Mouse (Mus musculus): ENCODE data around the gene Ank3.

Ank3 gene

DNA sequence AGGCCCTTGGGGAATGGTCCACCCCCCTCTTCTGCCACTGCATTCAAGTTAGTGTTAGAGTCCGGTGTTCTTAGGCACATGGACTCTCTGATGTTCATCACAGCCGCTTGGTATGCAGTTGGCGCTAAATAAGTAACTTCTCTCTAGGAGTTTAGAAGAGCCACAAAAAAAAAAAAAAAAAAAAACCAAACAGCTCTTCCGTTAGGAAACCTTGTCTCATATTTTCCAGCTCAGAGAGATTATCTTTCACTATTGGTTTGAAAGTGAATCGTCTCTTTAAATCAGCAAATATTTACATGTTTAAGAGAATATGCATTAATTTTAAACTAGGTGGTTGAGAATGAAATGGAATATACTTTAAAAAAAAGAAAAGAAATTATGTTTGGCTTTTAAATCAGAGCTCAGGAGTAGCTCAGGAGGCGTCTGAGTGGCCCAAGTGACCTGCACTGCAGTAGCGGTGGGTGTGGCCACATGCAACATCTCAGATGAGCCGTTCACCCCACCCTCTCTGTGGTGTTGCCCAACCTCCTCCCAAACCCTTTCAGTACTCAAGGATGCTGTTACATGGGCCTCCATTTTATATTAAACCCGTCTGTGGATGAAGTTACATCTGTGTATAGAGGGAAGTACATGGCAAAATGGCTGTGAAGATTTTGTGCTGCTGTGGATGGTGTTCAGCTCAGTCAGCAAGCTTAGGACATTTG lies 138.0 kb downstream of the Ank3 start:
- Histone ChIP-seq H3K27me3 (ENCODE audit: insufficient read depth, low read length) (0 out of 2 replicates have a peak, but pooled peaks cover 5% of the 10 kb centered on the region), H3K36me3 (ENCODE audit: insufficient read depth, low read length) (no peaks in the 10 kb centered on the region), H3K9me3 (ENCODE audit: low read length) (no peaks in the 10 kb centered on the region), H3K4me1 (replicated peaks; ENCODE audit: low read depth, low read length) (peaks cover 36% of the 10 kb centered on the region), H3K4me3 (replicated peaks; ENCODE audit: low read length) (no peak overlapping the region)
- TF ChIP-seq NANOG (IDR thresholded peaks at IDR 0.05; ENCODE audit: borderline replicate concordance, low read length) (no peak), POU5F1 (IDR thresholded peaks at IDR 0.05; ENCODE audit: borderline replicate concordance, low read length) (no peak), CTCF (conservative IDR thresholded peaks at IDR 0.05; ENCODE audit: low read length) (no peak)

DNA sequence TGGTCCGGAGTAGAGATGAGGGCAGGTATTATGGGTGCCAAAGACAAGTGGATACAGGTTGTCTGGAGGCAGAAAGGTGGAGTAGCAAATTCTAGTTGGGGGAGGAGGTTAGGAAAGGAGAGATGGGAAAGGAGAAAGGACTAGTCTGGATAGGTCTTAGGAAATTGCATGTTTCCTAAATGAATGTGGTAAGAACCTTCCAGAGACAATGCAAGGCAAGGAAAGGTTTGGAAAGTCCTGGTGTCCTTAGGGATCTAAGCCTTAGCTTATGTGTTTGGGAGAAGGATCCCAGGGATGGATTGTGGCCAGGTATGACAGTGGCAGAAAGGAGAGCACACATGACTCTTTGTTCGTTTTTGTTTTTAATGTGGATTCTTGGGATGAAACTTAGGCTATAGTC lies 139.7 kb downstream of the Ank3 start:
- Histone ChIP-seq H3K9me3 (ENCODE audit: low read length) (no peaks in the 10 kb centered on the region), H3K4me3 (replicated peaks; ENCODE audit: low read length) (no peak overlapping the region), H3K27me3 (ENCODE audit: insufficient read depth, low read length) (0 out of 2 replicates have a peak, but pooled peaks cover 5% of the 10 kb centered on the region), H3K36me3 (ENCODE audit: insufficient read depth, low read length) (no peaks in the 10 kb centered on the region), H3K4me1 (replicated peaks; ENCODE audit: low read depth, low read length) (peaks cover 22% of the 10 kb centered on the region)
- no peak for TF ChIP-seq NANOG (IDR thresholded peaks at IDR 0.05; ENCODE audit: borderline replicate concordance, low read length)
- TF ChIP-seq CTCF (conservative IDR thresholded peaks at IDR 0.05; ENCODE audit: low read length) = no peak
- TF ChIP-seq POU5F1 (IDR thresholded peaks at IDR 0.05; ENCODE audit: borderline replicate concordance, low read length) = no peak

DNA sequence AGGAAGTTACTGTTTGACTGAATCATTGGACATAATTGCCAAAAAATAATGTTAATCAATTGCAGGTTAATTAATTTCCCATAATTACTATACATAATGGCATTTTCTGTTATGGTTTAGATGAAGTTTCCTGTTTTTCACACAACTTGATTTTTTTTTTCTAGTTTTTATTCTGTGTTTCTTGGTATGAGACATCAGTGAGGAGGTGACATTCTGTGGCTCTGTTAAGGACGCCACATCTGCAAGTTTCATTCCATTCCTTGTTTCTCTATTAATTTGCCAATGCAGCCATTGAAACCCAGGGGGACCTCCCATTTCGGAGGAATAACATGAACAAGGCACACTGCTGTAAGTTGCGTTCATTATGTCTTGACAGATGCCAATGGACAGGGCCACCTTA lies 143.9 kb downstream of the Ank3 start:
- no peaks in the 10 kb centered on the region for H3K9me3 ChIP-seq (ENCODE audit: low read length)
- TF ChIP-seq CTCF (conservative IDR thresholded peaks at IDR 0.05; ENCODE audit: low read length) (no peak), NANOG (IDR thresholded peaks at IDR 0.05; ENCODE audit: borderline replicate concordance, low read length) (no peak), POU5F1 (IDR thresholded peaks at IDR 0.05; ENCODE audit: borderline replicate concordance, low read length) (no peak)
- no peaks in the 10 kb centered on the region for H3K4me1 ChIP-seq (replicated peaks; ENCODE audit: low read depth, low read length)
- H3K27me3 ChIP-seq (ENCODE audit: insufficient read depth, low read length) = no peaks in the 10 kb centered on the region
- no peaks in the 10 kb centered on the region for H3K36me3 ChIP-seq (ENCODE audit: insufficient read depth, low read length)
- H3K4me3 ChIP-seq (replicated peaks; ENCODE audit: low read length) = no peak overlapping the region

DNA sequence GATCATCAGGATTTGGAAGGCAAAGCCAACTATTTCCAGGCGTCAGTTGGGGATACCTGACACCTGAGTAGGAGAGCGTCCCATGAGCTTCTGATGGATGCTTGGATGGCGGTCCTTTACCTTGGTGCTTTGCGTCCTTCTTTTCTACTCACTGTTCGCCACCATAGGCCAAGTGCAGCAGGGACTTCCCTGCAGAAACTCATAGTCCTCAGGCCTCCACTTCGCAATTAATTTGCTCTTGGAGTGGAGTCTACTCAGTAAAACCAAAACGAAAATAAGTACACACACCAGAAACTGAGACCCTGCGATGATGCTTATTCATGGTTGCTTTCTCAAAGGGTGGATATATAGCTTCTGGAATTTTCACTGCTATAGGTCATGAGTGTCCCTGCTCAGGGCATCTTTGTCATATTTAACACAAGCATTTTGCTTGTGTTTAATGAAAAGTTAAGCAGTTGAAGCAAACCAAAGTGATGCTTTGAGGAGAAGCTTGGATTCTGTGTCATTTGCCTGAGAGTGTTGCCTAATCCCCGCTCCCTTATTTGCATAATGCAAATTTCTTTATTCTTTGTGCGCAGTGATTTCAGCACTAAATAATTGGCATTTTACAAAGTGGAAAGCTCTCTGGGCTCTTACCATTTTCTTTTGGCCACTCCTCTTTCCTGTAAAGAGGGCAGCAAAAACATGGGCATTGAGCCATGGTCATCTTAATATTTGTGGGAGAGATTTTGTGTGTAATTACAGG lies 145.5 kb downstream of the Ank3 start:
- TF ChIP-seq NANOG (IDR thresholded peaks at IDR 0.05; ENCODE audit: borderline replicate concordance, low read length) (no peak), POU5F1 (IDR thresholded peaks at IDR 0.05; ENCODE audit: borderline replicate concordance, low read length) (no peak), CTCF (conservative IDR thresholded peaks at IDR 0.05; ENCODE audit: low read length) (no peak)
- H3K9me3 ChIP-seq (ENCODE audit: low read length) = no peaks in the 10 kb centered on the region
- H3K4me3 ChIP-seq (replicated peaks; ENCODE audit: low read length) = no peak overlapping the region
- H3K4me1 ChIP-seq (replicated peaks; ENCODE audit: low read depth, low read length) = no peaks in the 10 kb centered on the region
- H3K27me3 ChIP-seq (ENCODE audit: insufficient read depth, low read length) = no peaks in the 10 kb centered on the region
- H3K36me3 ChIP-seq (ENCODE audit: insufficient read depth, low read length) = no peaks in the 10 kb centered on the region

DNA sequence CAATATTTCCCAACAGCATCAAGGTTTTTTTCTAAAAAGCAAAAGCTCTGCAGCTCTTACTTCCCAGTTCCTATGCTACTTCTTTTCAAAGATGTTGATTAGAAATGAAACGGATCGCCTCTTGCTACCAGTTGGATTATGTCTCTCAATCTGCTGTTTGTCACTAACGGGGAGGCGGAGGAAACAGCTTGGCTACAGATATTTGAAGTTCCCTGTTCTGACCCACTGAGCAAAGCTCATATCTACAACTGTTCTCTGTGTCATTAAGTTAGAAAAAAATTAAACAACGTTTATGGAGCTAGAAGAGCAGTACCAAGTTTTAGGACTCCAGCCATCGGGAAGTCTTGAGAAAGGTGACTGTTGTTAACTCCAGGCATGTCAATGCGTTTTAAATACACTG lies 146.1 kb downstream of the Ank3 start:
- no peaks in the 10 kb centered on the region for H3K4me1 ChIP-seq (replicated peaks; ENCODE audit: low read depth, low read length)

DNA sequence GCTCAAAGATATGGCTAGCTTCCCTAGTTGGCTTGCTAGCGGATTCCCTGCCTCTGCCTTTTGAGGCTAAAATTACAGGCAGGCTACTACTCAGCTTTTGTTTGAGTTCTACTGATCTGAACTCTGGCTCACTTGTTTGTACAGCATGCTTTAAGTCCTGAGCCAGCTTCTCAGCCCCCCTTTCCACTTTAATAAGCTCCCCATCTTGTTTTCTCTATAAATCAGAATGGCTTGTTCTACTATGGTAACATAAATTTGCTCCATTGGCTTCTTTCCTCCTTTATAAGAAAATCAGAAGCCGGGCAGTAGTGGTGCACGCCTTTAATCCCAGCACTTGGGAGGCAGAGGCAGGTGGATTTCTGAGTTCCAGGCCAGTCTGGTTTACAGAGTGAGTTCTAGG lies 147.4 kb downstream of the Ank3 start:
- TF ChIP-seq CTCF (conservative IDR thresholded peaks at IDR 0.05; ENCODE audit: low read length) (no peak), NANOG (IDR thresholded peaks at IDR 0.05; ENCODE audit: borderline replicate concordance, low read length) (no peak), POU5F1 (IDR thresholded peaks at IDR 0.05; ENCODE audit: borderline replicate concordance, low read length) (no peak)
- no peaks in the 10 kb centered on the region for H3K27me3 ChIP-seq (ENCODE audit: insufficient read depth, low read length)
- H3K36me3 ChIP-seq (ENCODE audit: insufficient read depth, low read length) = no peaks in the 10 kb centered on the region
- no peaks in the 10 kb centered on the region for H3K4me1 ChIP-seq (replicated peaks; ENCODE audit: low read depth, low read length)
- no peaks in the 10 kb centered on the region for H3K9me3 ChIP-seq (ENCODE audit: low read length)
- H3K4me3 ChIP-seq (replicated peaks; ENCODE audit: low read length) = no peak overlapping the region

More for the DNA sequence above, 146.1 kb downstream of the Ank3 start:
- H3K36me3 ChIP-seq (ENCODE audit: insufficient read depth, low read length) = no peaks in the 10 kb centered on the region
- TF ChIP-seq NANOG (IDR thresholded peaks at IDR 0.05; ENCODE audit: borderline replicate concordance, low read length) (no peak), POU5F1 (IDR thresholded peaks at IDR 0.05; ENCODE audit: borderline replicate concordance, low read length) (no peak), CTCF (conservative IDR thresholded peaks at IDR 0.05; ENCODE audit: low read length) (no peak)
- no peaks in the 10 kb centered on the region for H3K9me3 ChIP-seq (ENCODE audit: low read length)
- no peaks in the 10 kb centered on the region for H3K27me3 ChIP-seq (ENCODE audit: insufficient read depth, low read length)
- H3K4me3 ChIP-seq (replicated peaks; ENCODE audit: low read length) = no peak overlapping the region

DNA sequence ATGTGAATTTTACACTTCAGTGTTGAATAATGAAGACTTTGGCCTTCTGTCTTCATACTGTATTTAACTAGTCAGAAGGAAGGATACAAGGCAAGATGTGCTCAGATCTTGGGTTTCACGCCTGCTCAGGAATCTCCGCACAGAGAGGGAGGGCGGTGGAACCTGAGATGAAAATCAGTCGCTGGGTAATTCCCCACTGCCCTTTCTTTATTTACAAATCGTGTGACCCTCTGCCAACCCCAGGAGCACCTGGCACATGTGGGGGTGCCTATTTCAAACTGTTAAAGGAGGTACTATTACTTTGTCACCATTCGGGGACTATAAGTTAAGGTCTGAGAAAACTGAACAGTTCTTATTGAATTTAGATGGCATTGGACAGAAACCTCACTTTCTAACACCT lies 148.1 kb downstream of the Ank3 start:
- Histone ChIP-seq H3K36me3 (ENCODE audit: insufficient read depth, low read length) (no peaks in the 10 kb centered on the region), H3K4me3 (replicated peaks; ENCODE audit: low read length) (no peak overlapping the region), H3K27me3 (ENCODE audit: insufficient read depth, low read length) (no peaks in the 10 kb centered on the region), H3K9me3 (ENCODE audit: low read length) (no peaks in the 10 kb centered on the region), H3K4me1 (replicated peaks; ENCODE audit: low read depth, low read length) (no peaks in the 10 kb centered on the region)
- no peak for TF ChIP-seq POU5F1 (IDR thresholded peaks at IDR 0.05; ENCODE audit: borderline replicate concordance, low read length)

DNA sequence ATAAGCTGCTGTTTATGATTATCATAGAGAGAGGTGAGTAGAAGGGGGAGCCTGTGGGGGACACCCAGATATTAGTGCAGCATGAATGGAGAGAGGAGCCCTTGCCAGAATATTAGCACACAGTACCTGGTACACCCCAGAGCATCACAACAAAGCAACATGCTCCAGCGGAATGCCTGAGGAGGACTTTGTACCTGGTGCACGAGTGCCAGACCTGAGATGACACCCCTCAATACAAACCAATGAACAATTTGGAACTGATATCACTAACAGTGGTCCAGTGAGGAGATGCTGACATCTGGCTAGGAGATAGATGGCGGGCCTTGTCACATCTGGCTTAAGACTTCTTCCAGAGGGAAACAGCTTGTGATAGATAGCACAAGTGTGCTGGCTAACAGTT lies 150.2 kb downstream of the Ank3 start:
- H3K4me1 ChIP-seq (replicated peaks; ENCODE audit: low read depth, low read length) = no peaks in the 10 kb centered on the region
- no peaks in the 10 kb centered on the region for H3K36me3 ChIP-seq (ENCODE audit: insufficient read depth, low read length)
- H3K4me3 ChIP-seq (replicated peaks; ENCODE audit: low read length) = no peak overlapping the region
- TF ChIP-seq POU5F1 (IDR thresholded peaks at IDR 0.05; ENCODE audit: borderline replicate concordance, low read length) = no peak
- TF ChIP-seq NANOG (IDR thresholded peaks at IDR 0.05; ENCODE audit: borderline replicate concordance, low read length) = no peak
- TF ChIP-seq CTCF (conservative IDR thresholded peaks at IDR 0.05; ENCODE audit: low read length) = no peak
- H3K9me3 ChIP-seq (ENCODE audit: low read length) = no peaks in the 10 kb centered on the region
- H3K27me3 ChIP-seq (ENCODE audit: insufficient read depth, low read length) = no peaks in the 10 kb centered on the region

Data from E14TG2a.4 (cell line).